Mouse (Mus musculus): ENCODE results near the gene Rfx1.

Gene Rfx1

DNA sequence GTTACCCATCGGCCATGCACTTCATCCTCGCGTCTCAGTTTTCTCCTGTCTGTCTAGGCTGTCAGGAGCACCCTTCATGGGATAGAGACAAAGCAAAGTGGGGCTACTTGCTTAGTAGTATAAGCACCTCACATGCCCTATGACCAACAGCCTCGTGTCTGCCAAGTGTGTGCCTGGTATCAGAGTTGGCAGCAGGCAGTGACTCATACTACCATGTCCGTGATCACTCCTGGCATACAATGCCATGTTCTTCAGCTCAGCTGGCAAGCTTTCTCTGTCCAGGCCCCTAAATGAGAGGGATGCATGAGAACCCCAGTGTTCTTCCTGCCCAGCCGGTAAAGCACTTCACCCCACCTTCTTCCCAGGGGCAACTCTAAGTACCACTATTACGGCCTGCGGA lies 24.0 kb downstream of the Rfx1 start:
- no peak for DNase-seq (ENCODE audit: low spot score)

DNA sequence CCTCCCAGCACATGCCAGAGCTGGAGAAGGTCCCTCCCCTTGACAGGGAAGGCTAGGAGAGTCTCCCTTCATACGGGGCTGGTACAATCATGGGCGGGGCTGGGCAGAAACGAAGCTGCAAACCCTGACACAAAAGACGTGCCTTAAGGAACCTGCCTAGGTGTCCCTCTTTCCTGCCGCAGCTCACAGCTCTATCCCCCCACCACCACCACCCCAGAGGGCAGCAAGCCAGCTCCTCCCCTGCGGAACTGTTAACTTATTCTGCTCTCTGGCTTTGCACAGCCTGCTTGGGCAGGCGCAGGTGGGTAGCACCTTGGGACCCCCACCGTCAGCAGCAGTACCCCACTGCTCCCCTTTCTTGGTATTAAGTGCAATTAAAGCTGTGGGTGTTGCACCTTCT lies 29.4 kb downstream of the Rfx1 start:
- no peak for DNase-seq (ENCODE audit: low spot score)

DNA sequence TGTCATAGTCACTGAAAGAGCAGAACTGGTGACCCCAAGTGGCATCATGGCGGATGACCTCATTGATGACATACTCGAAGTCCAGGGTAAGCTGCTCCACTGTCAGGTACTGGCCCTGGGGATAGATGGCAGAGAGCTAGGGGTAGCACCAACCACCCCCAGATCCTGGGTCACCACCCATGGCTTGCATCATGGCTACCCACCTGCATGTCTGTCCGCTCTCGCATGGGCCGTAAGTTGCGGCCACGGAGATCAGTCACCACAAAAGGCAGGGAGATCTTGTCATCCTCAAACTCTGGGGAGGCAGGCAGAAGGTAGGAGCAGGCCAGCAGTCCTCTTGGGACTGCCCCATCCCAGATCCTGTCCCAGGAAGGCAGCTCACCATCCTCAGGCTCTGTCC lies 31.7 kb downstream of the Rfx1 start:
- no peak for DNase-seq (ENCODE audit: low spot score)

DNA sequence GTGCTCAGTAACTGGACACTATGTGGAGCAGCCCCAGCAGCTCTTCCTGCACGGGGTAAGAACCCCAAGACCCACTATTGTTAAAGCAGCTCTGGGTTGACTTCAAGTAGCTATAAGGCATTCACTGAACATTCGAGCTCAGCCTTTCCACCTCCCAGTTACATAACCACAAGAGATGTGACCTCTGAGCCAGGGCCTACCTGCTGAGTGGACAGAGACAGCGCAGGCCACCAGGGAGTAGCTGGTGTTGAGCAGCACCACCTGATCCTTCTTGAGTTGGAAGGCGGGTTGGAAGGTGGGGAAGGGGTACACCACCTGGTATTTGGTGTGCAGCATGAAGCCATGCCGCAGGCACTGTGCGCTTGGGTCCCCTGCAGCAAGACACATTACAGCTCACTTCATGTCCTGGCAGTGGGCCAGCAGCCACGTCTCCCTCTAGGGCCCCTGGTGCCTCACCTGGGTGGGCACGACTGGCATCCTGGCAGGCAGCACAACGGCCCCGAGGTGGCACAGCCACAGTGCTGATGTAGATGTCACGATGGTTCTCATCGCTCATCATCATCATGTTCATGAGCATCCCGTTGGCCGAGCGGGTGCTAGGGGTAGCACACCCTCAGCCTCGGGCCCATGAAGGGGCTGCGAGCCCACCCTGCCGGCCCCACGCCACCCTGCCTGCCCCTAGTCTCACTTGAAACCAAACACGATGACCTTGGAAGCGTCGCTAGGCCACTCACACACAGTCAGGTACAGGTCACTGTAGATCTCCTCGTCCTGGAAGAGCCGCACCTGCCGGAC lies 35.0 kb downstream of the Rfx1 start:
- DNase-seq (ENCODE audit: low spot score), result no peak

DNA sequence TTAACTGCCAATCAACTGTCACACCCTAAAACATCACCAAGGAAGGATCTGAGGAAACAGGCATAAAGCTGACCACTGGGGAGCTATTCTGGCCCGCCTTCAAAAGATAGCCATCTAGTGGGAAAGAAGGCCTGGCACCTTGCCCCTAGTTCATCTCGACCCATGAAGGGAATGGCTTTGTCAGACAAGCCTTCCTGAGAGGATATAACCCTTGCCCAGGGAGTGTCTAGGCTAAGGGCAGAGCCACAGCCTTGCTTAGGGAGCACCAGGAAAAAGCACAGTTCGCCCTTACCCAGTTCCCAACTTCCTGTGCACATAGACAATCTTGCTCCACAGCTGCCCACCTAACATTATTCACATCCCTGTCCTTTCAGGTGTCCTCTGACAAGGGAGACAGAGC lies 37.0 kb downstream of the Rfx1 start:
- no peak for DNase-seq (ENCODE audit: low spot score)

DNA sequence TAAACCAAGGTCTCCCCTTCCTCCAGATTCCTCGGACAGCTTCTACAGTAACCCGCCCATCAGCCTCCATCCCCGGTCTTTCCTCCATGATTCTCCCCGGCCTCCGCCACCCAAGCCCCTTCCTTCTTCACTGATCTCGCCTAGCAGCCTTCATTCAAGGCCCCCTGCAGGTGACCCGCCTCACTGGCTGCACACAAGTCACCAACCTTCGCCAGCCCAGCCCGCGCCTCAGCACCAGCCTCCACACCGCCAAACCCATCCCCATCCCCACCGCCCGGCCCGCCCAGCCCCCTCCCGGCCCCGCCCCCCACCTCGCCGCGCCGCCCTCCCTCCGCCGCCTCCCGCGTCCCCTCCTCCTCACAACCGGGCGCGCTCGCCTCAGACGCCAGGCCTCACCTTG lies 37.6 kb downstream of the Rfx1 start:
- DNase-seq (ENCODE audit: low spot score), result no peak

DNA sequence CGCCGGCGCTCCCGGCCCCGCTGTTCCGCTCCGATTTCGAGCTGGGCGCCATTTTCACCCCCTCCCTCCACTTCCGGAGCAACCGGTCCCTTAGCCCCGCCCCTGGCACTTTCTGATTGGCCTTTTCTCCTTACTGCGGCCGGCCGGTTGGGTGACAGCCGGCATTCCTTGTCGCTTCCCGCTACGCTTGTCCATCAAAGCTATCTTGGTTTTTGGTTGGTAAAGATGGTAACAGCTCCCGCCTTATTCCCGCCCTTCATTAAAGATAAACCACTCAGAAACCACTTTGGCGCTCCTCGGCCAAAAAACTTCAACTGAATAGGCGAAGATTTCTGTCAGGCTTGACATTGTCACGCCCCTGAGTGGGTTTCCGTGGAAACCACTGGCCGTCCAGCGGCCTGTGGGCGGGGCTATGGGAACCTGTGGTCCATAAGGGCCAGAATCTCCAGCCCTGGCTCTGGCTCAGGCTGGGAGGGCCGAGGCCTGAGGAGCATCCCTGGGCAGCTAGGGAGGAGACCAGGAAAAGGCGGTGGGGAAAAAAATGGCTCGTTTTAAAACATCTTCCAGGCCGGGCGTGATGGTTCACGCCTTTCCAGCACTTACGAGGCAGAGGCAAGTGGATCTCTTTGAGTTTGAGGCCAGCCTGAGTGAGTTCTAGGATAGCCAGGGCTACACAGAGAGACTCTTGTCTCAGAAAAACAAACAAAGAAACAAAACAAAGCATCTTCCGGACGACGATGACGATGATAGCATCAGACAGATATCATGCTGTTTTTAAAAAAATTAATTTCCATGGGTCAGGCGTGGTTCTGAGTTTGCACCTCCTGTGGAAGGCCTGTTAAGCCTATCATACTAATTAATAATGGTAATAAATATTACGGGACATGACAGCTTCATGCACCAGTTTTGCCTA lies 38.3 kb downstream of the Rfx1 start, which contains the start of gene Dcaf15:
TSS of gene Dcaf15 (minus strand) at position 72 of the 913 bp plus-strand sequence.
- DNase-seq (ENCODE audit: low spot score), result peak; percentile 99

DNA sequence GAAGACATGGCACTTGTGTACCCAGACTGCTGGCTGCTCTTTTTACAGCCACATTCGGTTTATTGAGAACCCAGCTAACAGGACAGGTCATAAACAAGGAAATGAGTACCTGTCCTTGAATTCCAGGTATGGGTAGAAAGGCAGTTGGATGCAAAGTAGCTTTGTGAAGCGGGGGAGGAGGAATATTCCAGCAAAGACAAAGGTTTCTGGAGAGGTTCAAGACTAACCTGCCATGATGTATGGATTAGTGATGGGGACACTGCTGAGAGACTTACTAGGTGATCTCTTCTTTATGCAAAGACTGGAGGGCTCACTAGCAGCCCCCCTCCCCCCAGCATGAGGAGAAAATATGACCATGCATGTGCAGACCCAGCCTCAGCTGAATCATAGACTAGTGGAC lies 39.0 kb downstream of the Rfx1 start:
- DNase-seq (ENCODE audit: low spot score), result no peak

DNA sequence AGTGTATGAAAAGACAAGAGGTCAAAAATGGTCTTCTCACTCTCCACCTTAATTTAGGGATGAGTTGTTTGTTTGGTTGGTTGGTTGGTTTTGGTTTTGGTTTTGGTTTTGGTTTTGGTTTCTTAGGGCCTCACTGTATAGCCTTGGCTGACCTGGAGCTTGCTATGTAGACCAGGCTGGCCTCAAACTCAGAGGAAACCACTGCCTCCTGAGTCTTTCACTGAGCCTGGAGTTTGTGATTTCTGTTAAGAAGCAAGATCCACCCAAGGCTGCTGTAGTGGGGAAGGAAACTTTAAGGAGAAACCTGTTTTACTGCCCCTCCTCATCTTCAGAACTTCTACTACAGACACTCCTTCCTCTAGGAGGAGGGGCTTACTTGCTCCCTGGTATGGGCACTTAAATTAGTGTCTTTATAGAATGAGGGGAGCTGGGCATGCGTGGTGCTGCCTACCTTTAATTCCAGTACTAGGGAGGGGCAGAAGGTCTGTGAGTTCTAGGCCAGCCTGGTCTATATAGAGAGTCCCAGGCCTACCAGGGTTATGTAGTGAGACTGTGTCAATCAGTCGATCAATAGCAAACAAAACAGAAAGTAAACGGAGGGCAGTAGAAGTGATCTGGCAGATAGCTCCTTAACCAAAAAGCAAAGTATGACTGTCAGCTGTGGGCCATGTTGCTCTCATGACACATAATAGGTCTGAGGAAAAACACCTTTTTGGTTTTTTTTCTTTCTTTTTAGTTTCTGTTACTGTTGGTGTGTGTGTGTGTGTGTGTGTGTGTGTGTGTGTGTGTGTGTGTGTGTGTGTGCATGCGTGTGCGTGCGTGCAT lies 39.8 kb downstream of the Rfx1 start:
- no peak for DNase-seq (ENCODE audit: low spot score)

DNA sequence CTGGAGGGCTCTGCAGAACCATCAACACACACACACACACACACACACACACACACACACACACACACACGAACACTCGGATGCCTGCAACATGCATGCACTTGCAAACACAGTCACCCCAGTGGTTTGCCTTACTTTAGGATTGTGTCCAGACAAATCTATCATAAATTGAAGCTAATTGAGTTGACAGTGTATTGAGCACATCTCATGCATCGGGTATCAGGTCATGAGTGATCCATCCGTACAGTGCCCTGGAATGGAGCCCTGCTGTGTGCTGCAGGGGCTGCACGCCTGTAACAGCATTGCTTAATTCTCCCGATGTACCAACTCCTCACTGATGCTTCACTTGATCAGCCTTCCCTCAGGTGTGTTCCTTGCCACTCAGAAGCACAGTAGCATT lies 49.0 kb downstream of the Rfx1 start:
- no peak for DNase-seq (ENCODE audit: low spot score)

DNA sequence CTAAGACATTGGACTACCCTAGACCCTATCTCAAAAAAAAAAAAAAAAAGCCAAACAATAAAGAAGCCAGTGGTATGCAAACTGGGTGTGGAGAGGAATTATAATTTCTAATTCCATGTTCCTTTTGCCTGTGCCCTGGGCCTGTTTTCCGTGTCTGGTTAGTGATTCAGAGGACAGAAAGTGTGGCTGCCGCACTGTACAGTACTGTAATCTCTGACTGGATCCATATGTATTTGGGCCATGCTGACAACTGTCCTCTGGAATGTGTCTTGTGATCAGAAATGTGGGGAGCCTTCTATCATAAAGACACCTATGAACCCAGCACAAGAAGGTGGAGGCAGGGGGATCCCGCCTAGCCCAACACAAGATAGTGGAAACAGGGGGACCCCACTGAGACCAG lies 55.5 kb downstream of the Rfx1 start:
- no peak for DNase-seq (ENCODE audit: low spot score)

DNA sequence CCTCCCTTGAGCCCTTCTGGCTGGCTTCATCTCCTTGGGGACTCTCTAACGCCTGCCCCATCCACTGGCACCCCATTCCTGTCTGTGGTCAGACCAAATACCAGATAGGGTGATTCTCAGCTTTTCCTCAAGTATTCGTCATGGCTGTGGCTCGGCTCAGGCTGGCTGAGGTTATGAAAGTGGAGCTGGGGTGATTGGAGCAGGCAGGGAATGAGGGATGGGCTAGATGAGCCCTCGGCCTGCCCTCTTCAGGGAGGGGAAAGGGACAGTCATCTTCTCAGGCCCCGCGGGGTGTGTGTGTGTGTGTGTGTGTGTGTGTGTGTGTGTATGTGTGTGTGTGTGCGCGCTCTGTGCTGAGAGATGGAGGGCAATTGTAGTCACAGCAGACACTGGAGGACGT lies 59.0 kb downstream of the Rfx1 start, which contains the start of gene Podnl1:
TSS of gene Podnl1 (plus strand) at position 334 of the 400 bp plus-strand sequence.
- DNase-seq (ENCODE audit: low spot score), result no peak

DNA sequence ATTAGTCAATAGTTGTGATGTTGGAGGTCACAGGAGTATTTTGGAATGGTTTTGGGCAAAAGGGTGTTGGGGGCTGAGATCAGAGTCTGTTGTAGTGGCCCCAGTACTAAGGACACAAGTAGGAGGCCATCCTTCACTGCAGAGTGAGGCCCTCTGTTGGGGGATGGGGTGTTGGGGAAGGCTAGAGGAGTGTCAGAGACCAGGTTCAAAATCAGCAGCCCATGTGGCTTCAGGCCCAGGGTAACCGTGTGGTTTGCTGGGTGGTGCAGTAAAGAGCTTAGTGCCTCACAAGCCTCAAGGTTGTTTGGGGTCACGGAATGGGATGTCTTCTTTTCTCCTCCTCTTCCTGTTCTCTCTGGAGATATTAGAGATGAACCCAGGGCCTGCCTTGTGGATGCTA lies 60.1 kb downstream of the Rfx1 start:
- no peak for DNase-seq (ENCODE audit: low spot score)

DNA sequence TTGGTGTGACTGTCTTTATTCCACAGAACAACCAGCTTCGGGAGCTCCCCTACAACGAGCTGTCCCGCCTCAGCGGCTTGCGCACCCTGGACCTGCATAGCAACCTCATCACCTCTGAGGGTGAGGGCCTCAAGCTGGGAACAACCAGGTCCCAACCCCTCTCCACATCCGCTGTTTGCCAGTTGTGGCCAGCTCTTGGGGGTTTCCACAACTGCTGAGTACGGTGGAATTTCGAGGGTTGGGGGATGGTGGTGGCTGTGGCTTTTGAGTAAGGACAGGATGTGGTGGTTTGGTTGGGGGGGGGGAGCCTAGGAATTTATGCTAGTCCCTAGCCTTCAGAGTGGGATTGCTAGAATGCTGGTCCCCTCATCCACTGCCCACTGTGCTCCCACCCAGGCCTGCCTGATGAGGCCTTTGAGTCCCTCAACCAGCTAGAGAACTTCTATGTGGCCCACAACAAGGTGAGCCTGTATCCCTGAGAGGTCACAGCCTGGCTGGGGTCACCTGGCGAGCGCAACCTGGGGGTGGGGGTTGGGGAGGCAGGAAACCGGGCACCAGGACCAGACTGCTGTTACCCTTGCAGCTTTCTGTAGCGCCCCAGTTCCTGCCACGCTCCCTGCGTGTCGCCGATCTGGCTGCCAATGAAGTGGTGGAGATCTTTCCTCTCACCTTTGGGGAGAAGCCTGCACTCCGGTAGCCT lies 60.7 kb downstream of the Rfx1 start:
- DNase-seq (ENCODE audit: low spot score), result peak; percentile 40

DNA sequence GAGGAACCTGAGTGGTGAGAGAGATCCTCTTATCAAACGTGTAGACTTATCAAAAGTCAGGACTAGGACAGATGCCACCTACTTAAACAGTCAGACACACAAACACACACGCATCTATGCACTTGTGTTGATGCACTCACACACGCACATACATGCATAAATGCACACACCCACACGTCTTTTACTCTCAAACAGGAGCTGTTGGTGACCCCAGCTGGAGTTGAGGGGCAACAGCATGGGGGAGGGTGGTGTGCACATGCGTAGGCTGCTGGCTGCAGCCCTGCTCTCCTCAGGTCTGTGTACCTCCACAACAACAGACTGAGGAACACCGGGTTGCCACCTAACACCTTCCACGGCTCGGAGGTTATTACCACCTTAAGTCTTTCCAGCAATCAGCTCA lies 61.6 kb downstream of the Rfx1 start:
- no peak for DNase-seq (ENCODE audit: low spot score)

DNA sequence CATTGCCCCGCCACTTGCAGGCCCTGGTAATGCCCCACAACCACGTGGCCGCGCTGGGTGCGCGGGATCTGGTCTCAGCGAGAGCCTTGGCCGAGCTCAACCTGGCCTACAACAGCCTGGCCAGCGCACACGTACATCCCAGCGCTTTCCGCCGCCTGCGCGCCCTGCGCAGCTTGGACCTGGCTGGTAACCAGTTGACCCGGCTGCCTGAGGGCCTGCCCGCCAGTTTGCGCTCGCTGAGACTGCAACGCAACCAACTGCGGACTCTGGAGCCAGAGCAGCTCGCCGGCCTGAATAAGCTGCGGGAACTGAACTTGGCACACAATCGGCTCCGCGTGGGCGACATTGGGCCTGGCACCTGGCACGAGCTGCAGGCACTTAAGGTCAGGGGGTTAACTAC lies 64.2 kb downstream of the Rfx1 start:
- no peak for DNase-seq (ENCODE audit: low spot score)

DNA sequence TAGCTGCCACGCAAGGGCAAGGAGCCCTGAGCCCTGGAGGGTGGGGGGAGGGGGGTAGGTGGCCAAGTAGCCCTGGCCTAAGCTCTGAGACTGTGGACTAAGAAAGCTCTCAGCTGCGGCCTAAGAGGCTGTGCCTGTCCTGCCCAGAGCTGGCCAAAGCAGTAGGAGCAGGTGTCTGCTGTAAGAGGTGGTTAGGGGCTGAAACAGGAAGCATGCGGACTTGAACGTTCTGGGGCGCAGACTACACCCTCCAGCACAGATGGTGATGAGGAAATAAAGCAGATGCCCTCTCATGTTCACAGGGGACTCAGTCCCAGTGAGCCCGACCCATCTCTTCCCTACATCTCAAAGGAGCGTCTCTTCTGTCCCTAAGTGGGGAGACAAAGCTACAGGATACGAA lies 65.6 kb downstream of the Rfx1 start:
- DNase-seq (ENCODE audit: low spot score), result no peak

DNA sequence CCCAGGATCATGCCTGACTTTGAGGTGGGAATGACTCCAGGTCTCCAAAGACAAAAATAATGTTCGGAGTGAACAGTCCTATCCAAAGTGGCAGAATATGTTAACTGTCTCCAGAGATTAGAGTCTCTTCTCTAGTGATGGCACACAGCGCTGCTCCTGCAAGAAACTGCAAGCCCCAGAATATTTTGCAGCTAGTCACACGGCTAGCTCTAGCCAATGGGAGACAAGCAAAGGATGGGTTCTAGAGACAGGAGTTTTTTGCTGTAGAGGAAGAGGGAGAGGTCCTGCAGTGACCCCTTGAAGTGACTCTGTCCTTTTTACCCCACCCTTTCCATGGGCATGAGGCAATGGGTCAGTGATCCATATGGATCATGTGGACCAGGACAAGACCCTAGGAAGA lies 71.2 kb downstream of the Rfx1 start:
- DNase-seq (ENCODE audit: low spot score), result no peak

DNA sequence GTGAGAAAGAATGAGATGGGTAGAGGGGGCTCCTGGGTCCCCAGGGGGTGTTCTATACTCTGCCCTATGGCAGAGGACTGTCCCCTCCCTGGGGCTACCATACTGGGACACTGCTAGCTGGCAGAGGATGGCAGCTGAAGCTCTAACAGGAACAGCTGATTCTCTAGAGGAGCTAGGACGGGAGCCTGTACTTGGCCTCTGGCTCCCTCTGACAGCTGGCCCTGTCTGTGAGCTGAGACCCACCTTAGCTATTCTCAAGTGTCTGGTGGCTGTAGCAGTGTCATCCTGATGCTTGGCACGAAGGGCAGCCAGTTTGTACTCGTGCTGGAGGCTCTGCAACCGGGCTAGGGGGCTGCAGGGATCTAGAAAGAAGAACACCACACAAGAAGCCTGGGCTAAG lies 74.2 kb downstream of the Rfx1 start:
- no peak for DNase-seq (ENCODE audit: low spot score)

DNA sequence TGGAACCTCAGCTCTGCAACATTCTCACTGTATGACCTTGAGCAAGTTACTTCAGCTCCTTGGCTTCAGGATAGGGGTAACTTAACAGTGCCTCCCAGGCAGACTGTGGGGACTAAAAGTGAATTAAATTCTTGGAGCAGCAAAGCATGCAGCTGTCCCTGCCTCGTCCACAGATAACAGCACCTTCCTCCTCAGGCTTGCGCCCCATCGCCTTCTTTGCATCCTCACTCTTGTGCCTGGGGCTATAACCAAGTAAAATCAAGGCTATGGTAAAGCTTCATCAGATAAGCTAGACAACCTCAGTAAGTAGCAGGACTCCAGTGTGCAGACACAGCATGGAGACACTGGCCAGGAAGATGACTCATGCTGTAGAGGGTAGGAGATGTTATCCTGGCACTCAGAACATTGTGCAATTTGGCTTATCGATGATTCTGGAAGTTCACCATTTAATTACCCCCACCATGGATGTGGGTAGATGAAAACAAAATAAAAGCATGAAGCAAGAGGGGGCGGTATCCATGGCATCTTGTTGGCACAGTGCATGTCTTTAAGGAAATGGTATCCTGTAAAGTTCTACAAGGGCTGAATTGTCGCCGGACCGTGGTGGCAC lies 78.1 kb downstream of the Rfx1 start:
- DNase-seq (ENCODE audit: low spot score), result no peak
